In genomic region chr2:158584621-158585358, GRCm38 (mm10) we compare ENCODE assay signal across 9 mouse cellular contexts. TPM values are rescaled to one million over a fixed set of nuclear protein-coding genes. Genes with fewer than 3 reads are reported as not detected.
A peak's percentile ranks its signal among the peaks of the same experiment; 100 is the strongest.
DNase-seq lines count a peak whose midpoint lies in the region; ATAC-seq and TF ChIP-seq lines count a peak whose summit lies in the region.
"Had no signal": no experiment of that assay in that cellular context is flagged by ENCODE, and none has a peak within 500 bp of the region (broad histone marks: within the 10 kb centered on the region; RNA-seq: fewer than 3 reads in every experiment).

No protein-coding gene starts in this region.

- ATAC-seq in heart, postnatal 0 days (ENCODE audit: insufficient read depth, low read depth), result no peak
- no peak for ATAC-seq in lung, postnatal 0 days
- no peak for ATAC-seq in forebrain, embryonic 14.5 days

- H3K9ac ChIP-seq in heart, postnatal 0 days (replicated peaks; ENCODE audit: low read depth, low read length), result no peak overlapping the region
- H3K9ac ChIP-seq in lung, postnatal 0 days (replicated peaks; ENCODE audit: low read depth), result no peak overlapping the region
- H3K9ac ChIP-seq in forebrain, embryonic 14.5 days (ENCODE audit: low read length), result no peak overlapping the region

- H3K9me3 ChIP-seq in heart, postnatal 0 days (replicated peaks; ENCODE audit: control insufficient read depth, low read length), result no peaks in the 10 kb centered on the region
- no peaks in the 10 kb centered on the region for H3K9me3 ChIP-seq in lung, postnatal 0 days (ENCODE audit: low read length)
- H3K9me3 ChIP-seq in forebrain, embryonic 14.5 days (replicated peaks; ENCODE audit: control insufficient read depth, low read length), result no peaks in the 10 kb centered on the region

- H3K27ac ChIP-seq in heart, postnatal 0 days (ENCODE audit: low read depth), result no peak overlapping the region
- H3K27ac ChIP-seq in lung, postnatal 0 days (ENCODE audit: low read length), result no peak overlapping the region
- no peak overlapping the region for H3K27ac ChIP-seq in forebrain, embryonic 14.5 days (ENCODE audit: low read depth, low read length)

- H3K36me3 ChIP-seq in heart, postnatal 0 days (replicated peaks; ENCODE audit: control insufficient read depth, insufficient read depth, low read length), result no peaks in the 10 kb centered on the region
- no peaks in the 10 kb centered on the region for H3K36me3 ChIP-seq in lung, postnatal 0 days (ENCODE audit: insufficient read depth, low read length)
- no peaks in the 10 kb centered on the region for H3K36me3 ChIP-seq in forebrain, embryonic 14.5 days (ENCODE audit: control insufficient read depth, insufficient read depth, low read length)

- no peak overlapping the region for H3K4me3 ChIP-seq in heart, postnatal 0 days (ENCODE audit: low read depth, low read length)
- no peak overlapping the region for H3K4me3 ChIP-seq in lung, postnatal 0 days (ENCODE audit: low read depth, low read length)
- no peak overlapping the region for H3K4me3 ChIP-seq in forebrain, embryonic 14.5 days (ENCODE audit: low read depth, low read length)

- DNase-seq in urinary bladder, postnatal 25 days (ENCODE audit: low spot score), result peak; percentile 16
- no peak for DNase-seq in urinary bladder, postnatal 10 days (ENCODE audit: low spot score)
- peak; percentile 49 for DNase-seq in heart, postnatal 0 days (ENCODE audit: low spot score)
- DNase-seq in lung, postnatal 0 days (ENCODE audit: low spot score), result peak; percentile 64
- no peak for DNase-seq in layer of hippocampus, adult 9-10 months (ENCODE audit: low spot score)
- DNase-seq in frontal cortex, postnatal 14 days (ENCODE audit: low spot score in 2 of 2), result no peak
- DNase-seq in frontal cortex, postnatal 36 days (ENCODE audit: low spot score in 2 of 2), result no peak
- DNase-seq in forebrain, embryonic 14.5 days (ENCODE audit: low spot score), result no peak

- no peak for TF ChIP-seq EP300 in heart, postnatal 0 days (IDR thresholded peaks at IDR 0.05; ENCODE audit: low read depth)
- no peak for TF ChIP-seq EP300 in lung, postnatal 0 days (IDR thresholded peaks at IDR 0.05)

- no peak for TF ChIP-seq CTCF in heart, postnatal 0 days (IDR thresholded peaks at IDR 0.05; ENCODE audit: low read depth)
- TF ChIP-seq CTCF in lung, postnatal 0 days (IDR thresholded peaks at IDR 0.05), result no peak

- H3K4me2 ChIP-seq in heart, postnatal 0 days (ENCODE audit: low read depth, low read length), result no peak overlapping the region
- H3K4me2 ChIP-seq in lung, postnatal 0 days (replicated peaks; ENCODE audit: low read depth, low read length), result no peak overlapping the region
- H3K4me2 ChIP-seq in forebrain, embryonic 14.5 days (ENCODE audit: low read length), result no peak overlapping the region

- 2% methylated on average over 12 of the region's 12 CpGs for WGBS in heart, postnatal 0 days
- WGBS in lung, postnatal 0 days, result 12% methylated on average over 12 of the region's 12 CpGs
- WGBS in forebrain, embryonic 14.5 days, result 10% methylated on average over 12 of the region's 12 CpGs

- H3K27me3 ChIP-seq in heart, postnatal 0 days (ENCODE audit: control insufficient read depth, insufficient read depth, low read length), result no peaks in the 10 kb centered on the region
- no peaks in the 10 kb centered on the region for H3K27me3 ChIP-seq in lung, postnatal 0 days (replicated peaks; ENCODE audit: insufficient read depth, low read length)
- H3K27me3 ChIP-seq in forebrain, embryonic 14.5 days (replicated peaks; ENCODE audit: control insufficient read depth, insufficient read depth, low read length), result no peaks in the 10 kb centered on the region

- H3K4me1 ChIP-seq in heart, postnatal 0 days (ENCODE audit: control insufficient read depth, insufficient read depth), result no peaks in the 10 kb centered on the region
- no peaks in the 10 kb centered on the region for H3K4me1 ChIP-seq in lung, postnatal 0 days (ENCODE audit: insufficient read depth, low read depth, low read length)
- peaks cover 23% of the 10 kb centered on the region for H3K4me1 ChIP-seq in forebrain, embryonic 14.5 days (ENCODE audit: control insufficient read depth, insufficient read depth, low read length)

RNA-seq across cellular contexts. Expression of gene Slc32a1, which starts 25.8 kb away (rescaled TPM):
- total RNA-seq in heart, postnatal 0 days (2014; rRNA removed; ENCODE audit: low replicate concordance), result not detected in 2 replicates
- polyA plus RNA-seq in heart, postnatal 0 days (2015; fragmentation: Nextera tagmentation; extraction: Ambion mirVana), result not detected in 2 replicates
- polyA plus RNA-seq in lung, postnatal 0 days (2015; fragmentation: Nextera tagmentation; extraction: Ambion mirVana), result not detected in 2 replicates
- polyA plus RNA-seq in forebrain, embryonic 14.5 days (2014; fragmentation: Nextera tagmentation; extraction: Ambion mirVana), result 4.6 and 6.4 TPM in 2 replicates
- polyA plus RNA-seq: stomach, embryonic 16.5 days had no signal

RNA-seq across cellular contexts. Expression of gene Actr5, which starts 39.9 kb away (rescaled TPM):
- total RNA-seq in heart, postnatal 0 days (2014; rRNA removed; ENCODE audit: low replicate concordance), result 9.6 and 10.8 TPM in 2 replicates
- 2.9 and 3.8 TPM in 2 replicates for polyA plus RNA-seq in heart, postnatal 0 days (2015; fragmentation: Nextera tagmentation; extraction: Ambion mirVana)
- polyA plus RNA-seq in lung, postnatal 0 days (2015; fragmentation: Nextera tagmentation; extraction: Ambion mirVana), result 6.4 and 6.6 TPM in 2 replicates
- polyA plus RNA-seq in forebrain, embryonic 14.5 days (2014; fragmentation: Nextera tagmentation; extraction: Ambion mirVana), result 10.4 and 12.8 TPM in 2 replicates

Comparison
In these comparisons a context has a peak if more than half of its experiments do, and no peak if none do; other contexts are left out.
1. DNase-seq: peak in urinary bladder, postnatal 25 days (single experiment), heart, postnatal 0 days (single experiment) and lung, postnatal 0 days (single experiment); none in urinary bladder, postnatal 10 days (single experiment), layer of hippocampus, adult 9-10 months (single experiment), frontal cortex, postnatal 14 days (0 of 2), frontal cortex, postnatal 36 days (0 of 2) and forebrain, embryonic 14.5 days (single experiment).